Mouse (Mus musculus) CH12.LX (cell line): ENCODE measurements at regions not wholly inside any gene's neighbourhood (a gene's known extent, or its start where the extent isn't known, plus 50 kb on each side); places are given as distances from the start of the nearest gene placed in this dataset.
"Not testable (repeated sequence)": the region's sequence is repeated elsewhere in the genome, so short reads cannot be mapped to it uniquely, and the experiment has no call there.

ENCODE experiments used
- DNase-seq: peaks from one replicate; pipeline ENCODE4 v3.0.0-alpha.2; 2013; ENCODE audit errors: extremely low read depth
- H3K27ac ChIP-seq: 2 replicates; pipeline ENCODE4 v1.5.1; 2012; ENCODE audit warnings: low read depth, mild to moderate bottlenecking, control low read depth, moderate library complexity; ENCODE audit not compliant: insufficient read depth
- H3K27me3 ChIP-seq: replicated peaks from 2 replicates; pipeline ENCODE3; 2012; ENCODE audit warnings: inconsistent platforms
- H3K36me3 ChIP-seq, 2 experiments: replicated peaks in 1 of 2; 2 replicates each; pipeline versions ENCODE3 to v1.6.1; 2012; ENCODE audit warnings: inconsistent platforms in 1 of 2, low read length in 1 of 2, mild to moderate bottlenecking in 1 of 2, mixed read lengths in 1 of 2, moderate library complexity in 1 of 2; ENCODE audit not compliant: control insufficient read depth in 1 of 2, insufficient read depth in 1 of 2
- H3K4me1 ChIP-seq, 2 experiments: 2 replicates each; pipeline ENCODE4 v1.6.1; 2012; ENCODE audit warnings: inconsistent platforms in 1 of 2, moderate library complexity in 1 of 2; ENCODE audit not compliant: insufficient read depth in 2 of 2, control insufficient read depth in 1 of 2
- H3K4me2 ChIP-seq: 2 replicates; pipeline ENCODE4 v1.6.1; 2012; ENCODE audit warnings: low read depth, mild to moderate bottlenecking, control low read depth; ENCODE audit not compliant: poor library complexity, insufficient read depth, severe bottlenecking
- H3K4me3 ChIP-seq, 3 experiments: fragments of 150-350 bp in 1 of 3; sonication (generic) in 1 of 3; replicated peaks in 1 of 3; 2 replicates each; pipeline versions ENCODE3 to v1.5.1; 2011 to 2012; ENCODE audit warnings: low read depth in 2 of 3, low read length in 2 of 3, mild to moderate bottlenecking in 2 of 3, moderate library complexity in 2 of 3, control low read depth in 1 of 3, improper control_type of control experiment in 1 of 3, inconsistent platforms in 1 of 3, mixed read lengths in 1 of 3; ENCODE audit not compliant: poor library complexity in 1 of 3
- H3K79me2 ChIP-seq: replicated peaks from 2 replicates; pipeline ENCODE4 v1.6.1; 2012; ENCODE audit warnings: mild to moderate bottlenecking, moderate library complexity; ENCODE audit not compliant: control insufficient read depth, poor library complexity, insufficient read depth, severe bottlenecking; ENCODE audit errors: extremely low read depth
- H3K9ac ChIP-seq: 2 replicates; pipeline ENCODE4 v1.6.1; 2012; ENCODE audit warnings: low read depth, mild to moderate bottlenecking, control low read depth, moderate library complexity; ENCODE audit not compliant: insufficient read depth
- H3K9me3 ChIP-seq: replicated peaks from 2 replicates; pipeline ENCODE3; 2012; ENCODE audit warnings: low read length, inconsistent platforms, mixed read lengths
- BHLHE40 ChIP-seq: IDR thresholded peaks from 2 replicates; pipeline ENCODE4 v1.6.1; 2011; ENCODE audit warnings: mild to moderate bottlenecking, low read depth, low read length, improper control_type of control experiment
- CHD1 ChIP-seq: IDR thresholded peaks from 2 replicates; pipeline ENCODE4 v1.6.1; 2012; ENCODE audit warnings: low read depth, low read length, improper control_type of control experiment, inconsistent platforms
- CTCF ChIP-seq, 2 experiments: IDR thresholded peaks in 1 of 2; conservative IDR thresholded peaks in 1 of 2; 2 replicates each; pipeline ENCODE4 v1.5.1; 2011 to 2012; ENCODE audit warnings: low read depth in 2 of 2, low read length in 2 of 2, improper control_type of control experiment in 1 of 2, inconsistent platforms in 1 of 2, mild to moderate bottlenecking in 1 of 2, moderate library complexity in 1 of 2
- ELF1 ChIP-seq: IDR thresholded peaks from 2 replicates; pipeline ENCODE4 v1.6.1; 2014; ENCODE audit warnings: low read depth, mild to moderate bottlenecking, inconsistent platforms, low read length, improper control_type of control experiment
- EP300 ChIP-seq: IDR thresholded peaks from 2 replicates; pipeline ENCODE4 v1.6.1; 2011; ENCODE audit warnings: low read length, improper control_type of control experiment
- ETS1 ChIP-seq: conservative IDR thresholded peaks from 2 replicates; pipeline ENCODE4 v1.6.1; 2012; ENCODE audit warnings: low read depth, mild to moderate bottlenecking, inconsistent platforms, low read length, improper control_type of control experiment, moderate library complexity
- GABPA ChIP-seq: IDR thresholded peaks from 2 replicates; pipeline ENCODE4 v1.6.1; 2012; ENCODE audit warnings: low read depth, low read length, improper control_type of control experiment, inconsistent platforms; ENCODE audit not compliant: insufficient replicate concordance
- JUN ChIP-seq: IDR thresholded peaks from 2 replicates; pipeline ENCODE4 v1.6.1; 2011; ENCODE audit warnings: low read depth, mild to moderate bottlenecking, low read length, improper control_type of control experiment, moderate library complexity; ENCODE audit not compliant: insufficient read depth
- KAT2A ChIP-seq: IDR thresholded peaks from 2 replicates; pipeline ENCODE4 v1.6.1; 2012; ENCODE audit warnings: low read length, improper control_type of control experiment, inconsistent platforms; ENCODE audit not compliant: insufficient replicate concordance
- MAZ ChIP-seq: IDR thresholded peaks from 2 replicates; pipeline ENCODE4 v1.6.1; 2012; ENCODE audit warnings: low read depth, mild to moderate bottlenecking, inconsistent platforms, low read length, improper control_type of control experiment, moderate library complexity
- MYC ChIP-seq: IDR thresholded peaks from 2 replicates; pipeline ENCODE4 v1.6.1; 2011; ENCODE audit warnings: low read depth, mild to moderate bottlenecking, improper control_type of control experiment, low read length
- NRF1 ChIP-seq: IDR thresholded peaks from 2 replicates; pipeline ENCODE4 v1.6.1; 2014; ENCODE audit warnings: low read depth, mild to moderate bottlenecking, inconsistent platforms, low read length, improper control_type of control experiment, moderate library complexity
- PAX5 ChIP-seq: IDR thresholded peaks from 2 replicates; pipeline ENCODE4 v1.6.1; 2012; ENCODE audit warnings: low read length, inconsistent platforms, mixed read lengths
- POLR2A ChIP-seq: IDR thresholded peaks from 2 replicates; pipeline ENCODE4 v1.6.1; 2011; ENCODE audit warnings: low read depth, mild to moderate bottlenecking, improper control_type of control experiment, low read length
- SMC3 ChIP-seq: IDR thresholded peaks from 2 replicates; pipeline ENCODE4 v1.6.1; 2011; ENCODE audit warnings: low read depth, low read length, improper control_type of control experiment
- TCF12 ChIP-seq: IDR thresholded peaks from 2 replicates; pipeline ENCODE4 v1.6.1; 2014; ENCODE audit warnings: low read depth, mild to moderate bottlenecking, inconsistent platforms, low read length, improper control_type of control experiment
- UBTF ChIP-seq: IDR thresholded peaks from 2 replicates; pipeline ENCODE4 v1.6.1; 2012; ENCODE audit warnings: low read depth, mild to moderate bottlenecking, inconsistent platforms, low read length, improper control_type of control experiment, moderate library complexity
- USF2 ChIP-seq: conservative IDR thresholded peaks from 2 replicates; pipeline ENCODE4 v1.6.1; 2011; ENCODE audit warnings: low read depth, low read length, improper control_type of control experiment
- ZMIZ1 ChIP-seq: IDR thresholded peaks from 2 replicates; pipeline ENCODE4 v1.6.1; 2012; ENCODE audit warnings: low read depth, mild to moderate bottlenecking, inconsistent platforms, low read length, improper control_type of control experiment
- dilution Hi-C: fragments of 300-500 bp; cut with MboI; formaldehyde crosslinking; loops from 2 replicates; pipeline ENCODE4 v1.14.3; 2020; ENCODE audit warnings: low sequenced_read_pairs; ENCODE audit not compliant: extremely low pct_unique_long_range_greater_than_20kb, extremely low pct_ligation_motif_present
- in situ Hi-C: fragments of 300-500 bp; cut with MboI; formaldehyde crosslinking; loops from 3 replicates; pipeline ENCODE4 v1.14.3; 2019; ENCODE audit warnings: low sequenced_read_pairs, low pct_ligation_motif_present, low pct_unique_long_range_greater_than_20kb, mixed read lengths

- H3K36me3 ChIP-seq = no peaks in the 10 kb centered on the region
- H3K4me3 ChIP-seq = no peak overlapping the region
- H3K9me3 ChIP-seq = peaks cover 34% of the 10 kb centered on the region
- no peak for TF ChIP-seq POLR2A
- no peak for TF ChIP-seq MAZ
- no peak for TF ChIP-seq TCF12
- TF ChIP-seq PAX5 = no peak
- no peak for TF ChIP-seq CHD1
- no peak for TF ChIP-seq ELF1
- no peak for TF ChIP-seq JUN
- TF ChIP-seq KAT2A = no peak
- no peak for TF ChIP-seq GABPA
- no peak for TF ChIP-seq BHLHE40
- TF ChIP-seq CTCF (conservative IDR thresholded peaks at IDR 0.05 in 1 of 2, IDR thresholded peaks at IDR 0.05 in 1 of 2; ENCODE audit: low read depth in 2 of 2, low read length in 2 of 2) = no peak
- TF ChIP-seq EP300 = no peak
- TF ChIP-seq UBTF = no peak
- no peak for TF ChIP-seq SMC3
- no peak for TF ChIP-seq MYC
- no peak for TF ChIP-seq ZMIZ1
- no peak for TF ChIP-seq NRF1
- TF ChIP-seq USF2 = no peak
- TF ChIP-seq ETS1 = no peak
- DNase-seq = no peak
- no peaks in the 10 kb centered on the region for H3K4me1 ChIP-seq
- no peak overlapping the region for H3K9ac ChIP-seq
- dilution Hi-C loops = no loop called here
- H3K27me3 ChIP-seq = no peaks in the 10 kb centered on the region
- no peaks in the 10 kb centered on the region for H3K79me2 ChIP-seq
- H3K27ac ChIP-seq = no peak overlapping the region
- in situ Hi-C loops = no loop called here
- no peak overlapping the region for H3K4me2 ChIP-seq
Measured at GRCm38 (mm10) chr8:17909316-17909715, 1068.7 kb downstream of the Defb40 start.

- H3K9ac ChIP-seq, H3K79me2 ChIP-seq, dilution Hi-C loops, H3K4me2 ChIP-seq, H3K27ac ChIP-seq, H3K36me3 ChIP-seq, DNase-seq, H3K4me3 ChIP-seq, H3K4me1 ChIP-seq, in situ Hi-C loops, H3K27me3 ChIP-seq: not testable (repeated sequence)
- peaks cover 35% of the 10 kb centered on the region for H3K9me3 ChIP-seq
Measured at GRCm38 (mm10) chr8:17888598-17888997, 1089.5 kb downstream of the Defb40 start.
